Mouse (Mus musculus): Measurements from ENCODE around the gene Paics. TPM values are rescaled to one million over a fixed set of nuclear protein-coding genes. Genes with fewer than 3 reads are reported as not detected.

The Paics gene
- polyA plus RNA-seq, 1 experiment from 2014 or later, result 216 TPM

- Histone ChIP-seq H3K4me2 (no peak overlapping the region), H3K9ac (no peak overlapping the region), H3K9me3 (replicated peaks) (no peaks in the 10 kb centered on the region), H3K27ac (no peak overlapping the region), H3K4me3 (replicated peaks) (no peak overlapping the region), H3K36me3 (peaks cover 49% of the 10 kb centered on the region), H3K27me3 (no peaks in the 10 kb centered on the region), H3K4me1 (replicated peaks) (peaks cover 12% of the 10 kb centered on the region)
- DNase-seq (no peak), ATAC-seq (ENCODE audit: low read depth) (no peak)
- 86% methylated on average over 16 of the region's 16 CpGs for WGBS (ENCODE audit: insufficient replicate concordance)
Measured at GRCm38 (mm10) chr5:76928124-76928832, 22.8 kb upstream of the Paics start.

- H3K4me2 ChIP-seq, result no peak overlapping the region
- DNase-seq (no peak), ATAC-seq (ENCODE audit: low read depth) (peak; percentile 65)
- 42% methylated on average over 7 of the region's 7 CpGs for WGBS (ENCODE audit: insufficient replicate concordance)
- H3K27ac ChIP-seq, result 0 out of 2 replicates have a peak overlapping the region, but pooled peaks have one; percentile 1
- H3K4me3 ChIP-seq (replicated peaks), result no peak overlapping the region
- H3K27me3 ChIP-seq, result no peaks in the 10 kb centered on the region
- H3K9ac ChIP-seq, result no peak overlapping the region
- no peaks in the 10 kb centered on the region for H3K9me3 ChIP-seq (replicated peaks)
- H3K36me3 ChIP-seq, result peaks cover 39% of the 10 kb centered on the region
- peaks cover 12% of the 10 kb centered on the region for H3K4me1 ChIP-seq (replicated peaks)
Measured at GRCm38 (mm10) chr5:76929180-76929877, 21.8 kb upstream of the Paics start.

- H3K4me3 ChIP-seq (replicated peaks), result no peak overlapping the region
- H3K4me2 ChIP-seq, result no peak overlapping the region
- ATAC-seq (ENCODE audit: low read depth), result no peak
- no peaks in the 10 kb centered on the region for H3K27me3 ChIP-seq
- peaks cover 12% of the 10 kb centered on the region for H3K4me1 ChIP-seq (replicated peaks)
- WGBS (ENCODE audit: insufficient replicate concordance), result 81% methylated on average over 8 of the region's 8 CpGs
- H3K36me3 ChIP-seq, result peaks cover 36% of the 10 kb centered on the region
- H3K9me3 ChIP-seq (replicated peaks), result 0 out of 2 replicates have a peak, but pooled peaks cover 5% of the 10 kb centered on the region
- no peak for DNase-seq
- H3K27ac ChIP-seq, result no peak overlapping the region
- H3K9ac ChIP-seq, result no peak overlapping the region
Measured at GRCm38 (mm10) chr5:76939717-76940116, 11.4 kb upstream of the Paics start.

GRCm38 (mm10) chr5:76941975-76942374 is 9.1 kb upstream of the Paics start:
- no peak overlapping the region for H3K9ac ChIP-seq
- H3K4me1 ChIP-seq (replicated peaks), result peaks cover 28% of the 10 kb centered on the region
- no peak overlapping the region for H3K4me2 ChIP-seq
- no peak for ATAC-seq (ENCODE audit: low read depth)
- WGBS (ENCODE audit: insufficient replicate concordance), result 77% methylated on average over 4 of the region's 4 CpGs
- peaks cover 43% of the 10 kb centered on the region for H3K36me3 ChIP-seq
- no peak for DNase-seq
- no peak overlapping the region for H3K4me3 ChIP-seq (replicated peaks)
- no peaks in the 10 kb centered on the region for H3K27me3 ChIP-seq
- H3K27ac ChIP-seq, result no peak overlapping the region
- H3K9me3 ChIP-seq (replicated peaks), result 0 out of 2 replicates have a peak, but pooled peaks cover 5% of the 10 kb centered on the region

GRCm38 (mm10) chr5:76942505-76942904 is 8.6 kb upstream of the Paics start:
- Histone ChIP-seq H3K4me3 (replicated peaks) (no peak overlapping the region), H3K9ac (no peak overlapping the region), H3K27me3 (no peaks in the 10 kb centered on the region), H3K36me3 (peaks cover 48% of the 10 kb centered on the region), H3K4me1 (replicated peaks) (peaks cover 33% of the 10 kb centered on the region), H3K27ac (no peak overlapping the region), H3K4me2 (no peak overlapping the region), H3K9me3 (replicated peaks) (0 out of 2 replicates have a peak, but pooled peaks cover 5% of the 10 kb centered on the region)
- WGBS (ENCODE audit: insufficient replicate concordance), result 75% methylated on average over 4 of the region's 4 CpGs
- ATAC-seq (ENCODE audit: low read depth) (no peak), DNase-seq (no peak)

GRCm38 (mm10) chr5:76944965-76945677 is 6.0 kb upstream of the Paics start:
- Histone ChIP-seq H3K4me2 (no peak overlapping the region), H3K9me3 (replicated peaks) (no peaks in the 10 kb centered on the region), H3K27ac (no peak overlapping the region), H3K4me1 (replicated peaks) (peaks cover 58% of the 10 kb centered on the region), H3K27me3 (no peaks in the 10 kb centered on the region), H3K36me3 (peaks cover 53% of the 10 kb centered on the region), H3K4me3 (replicated peaks) (no peak overlapping the region), H3K9ac (no peak overlapping the region)
- DNase-seq (no peak), ATAC-seq (ENCODE audit: low read depth) (no peak)
- WGBS (ENCODE audit: insufficient replicate concordance), result 65% methylated on average over 6 of the region's 6 CpGs

GRCm38 (mm10) chr5:76945678-76946033 is 5.5 kb upstream of the Paics start:
- H3K4me1 ChIP-seq (replicated peaks), result peaks cover 60% of the 10 kb centered on the region
- peaks cover 48% of the 10 kb centered on the region for H3K36me3 ChIP-seq
- WGBS (ENCODE audit: insufficient replicate concordance), result 76% methylated on average over 2 of the region's 2 CpGs
- H3K4me2 ChIP-seq, result no peak overlapping the region
- DNase-seq, result no peak
- H3K27ac ChIP-seq, result no peak overlapping the region
- H3K9me3 ChIP-seq (replicated peaks), result no peaks in the 10 kb centered on the region
- H3K27me3 ChIP-seq, result no peaks in the 10 kb centered on the region
- H3K4me3 ChIP-seq (replicated peaks), result no peak overlapping the region
- ATAC-seq (ENCODE audit: low read depth), result no peak
- no peak overlapping the region for H3K9ac ChIP-seq

- Histone ChIP-seq H3K27me3 (no peaks in the 10 kb centered on the region), H3K4me3 (replicated peaks) (no peak overlapping the region), H3K9ac (peak overlapping the region; percentile 4; the same call in 1 of the 2 replicates), H3K4me1 (replicated peaks) (peaks cover 57% of the 10 kb centered on the region), H3K9me3 (replicated peaks) (no peaks in the 10 kb centered on the region), H3K36me3 (peaks cover 38% of the 10 kb centered on the region), H3K27ac (no peak overlapping the region), H3K4me2 (peak overlapping the region; percentile 2; the same call in 1 of the 2 replicates)
- ATAC-seq (ENCODE audit: low read depth), result no peak
- 65% methylated on average over 4 of the region's 4 CpGs for WGBS (ENCODE audit: insufficient replicate concordance)
- no peak for DNase-seq
Measured at GRCm38 (mm10) chr5:76947142-76947541, 4.0 kb upstream of the Paics start.

- Histone ChIP-seq H3K4me3 (replicated peaks) (no peak overlapping the region), H3K4me2 (peak overlapping the region; percentile 17; the same call in 1 of the 2 replicates), H3K27ac (no peak overlapping the region), H3K27me3 (no peaks in the 10 kb centered on the region), H3K4me1 (replicated peaks) (peaks cover 60% of the 10 kb centered on the region), H3K9ac (peak overlapping the region; percentile 27; the same call in 1 of the 2 replicates), H3K36me3 (peaks cover 34% of the 10 kb centered on the region), H3K9me3 (replicated peaks) (no peaks in the 10 kb centered on the region)
- DNase-seq (no peak), ATAC-seq (ENCODE audit: low read depth) (no peak)
- 86% methylated on average over 4 of the region's 4 CpGs for WGBS (ENCODE audit: insufficient replicate concordance)
Measured at GRCm38 (mm10) chr5:76947758-76948157, 3.3 kb upstream of the Paics start.

- H3K4me1 ChIP-seq (replicated peaks), result peaks cover 77% of the 10 kb centered on the region
- H3K4me2 ChIP-seq, result peak overlapping the region; percentile 93
- H3K9me3 ChIP-seq (replicated peaks), result no peaks in the 10 kb centered on the region
- under 1% methylated on average over 24 of the region's 24 CpGs for WGBS (ENCODE audit: insufficient replicate concordance)
- peak overlapping the region; percentile 81 for H3K9ac ChIP-seq
- no peaks in the 10 kb centered on the region for H3K27me3 ChIP-seq
- peaks cover 45% of the 10 kb centered on the region for H3K36me3 ChIP-seq
- peak overlapping the region; percentile 84 for H3K4me3 ChIP-seq (replicated peaks)
- DNase-seq (no peak), ATAC-seq (ENCODE audit: low read depth) (peak; percentile 2; the same call in 1 of the 2 replicates)
- H3K27ac ChIP-seq, result peak overlapping the region; percentile 82
Measured at GRCm38 (mm10) chr5:76950343-76951105, 583 bp upstream of the Paics start.

Data from liver, embryonic 13.5 days (tissue).